Mouse (Mus musculus): Measurements from ENCODE around the gene Nfxl1.
"Not testable (repeated sequence)": the region's sequence is repeated elsewhere in the genome, so short reads cannot be mapped to it uniquely, and the experiment has no call there.

Gene Nfxl1

GRCm38 (mm10) chr5:72559544-72560049, at the start of gene Nfxl1:
Gene Nfxl1, minus strand, starts transcription at chr5:72559684.
- peak; percentile 94 for DNase-seq (ENCODE audit: extremely low read depth, low read depth)

GRCm38 (mm10) chr5:72603138-72603537, 43.7 kb upstream of the Nfxl1 start:
- DNase-seq (ENCODE audit: extremely low read depth, low read depth) = no peak

GRCm38 (mm10) chr5:72601006-72601405, 41.5 kb upstream of the Nfxl1 start:
- peak; percentile 66 for DNase-seq (ENCODE audit: extremely low read depth, low read depth)

- no peak for DNase-seq (ENCODE audit: extremely low read depth, low read depth)
Measured at GRCm38 (mm10) chr5:72587192-72587681, 27.8 kb upstream of the Nfxl1 start, which contains the start of gene Gm5868. Gene Gm5868, minus strand, starts transcription at chr5:72587551.

- not testable (repeated sequence) for DNase-seq (ENCODE audit: extremely low read depth, low read depth)
Measured at GRCm38 (mm10) chr5:72586667-72587191, 27.2 kb upstream of the Nfxl1 start.

- not testable (repeated sequence) for DNase-seq (ENCODE audit: extremely low read depth, low read depth)
Measured at GRCm38 (mm10) chr5:72586122-72586521, 26.6 kb upstream of the Nfxl1 start.

GRCm38 (mm10) chr5:72580970-72581332, 21.5 kb upstream of the Nfxl1 start, which contains the start of gene Zar1:
Gene Zar1, minus strand, starts transcription at chr5:72581254.
- DNase-seq (ENCODE audit: extremely low read depth, low read depth) = not testable (repeated sequence)

GRCm38 (mm10) chr5:72580088-72580969, 20.8 kb upstream of the Nfxl1 start:
- DNase-seq (ENCODE audit: extremely low read depth, low read depth) = not testable (repeated sequence)

- not testable (repeated sequence) for DNase-seq (ENCODE audit: extremely low read depth, low read depth)
Measured at GRCm38 (mm10) chr5:72579599-72579998, 20.1 kb upstream of the Nfxl1 start.

GRCm38 (mm10) chr5:72565621-72566020, 6.1 kb upstream of the Nfxl1 start:
- DNase-seq (ENCODE audit: extremely low read depth, low read depth) = no peak

- DNase-seq (ENCODE audit: extremely low read depth, low read depth) = not testable (repeated sequence)
Measured at GRCm38 (mm10) chr5:72563183-72563582, 3.7 kb upstream of the Nfxl1 start.

- peak; percentile 45 for DNase-seq (ENCODE audit: extremely low read depth, low read depth)
Measured at GRCm38 (mm10) chr5:72560976-72561628, 1.6 kb upstream of the Nfxl1 start.

GRCm38 (mm10) chr5:72558716-72559526, 563 bp downstream of the Nfxl1 start:
- DNase-seq (ENCODE audit: extremely low read depth, low read depth) = no peak

- DNase-seq (ENCODE audit: extremely low read depth, low read depth) = no peak
Measured at GRCm38 (mm10) chr5:72556245-72556644, 3.2 kb downstream of the Nfxl1 start.

- DNase-seq (ENCODE audit: extremely low read depth, low read depth) = no peak
Measured at GRCm38 (mm10) chr5:72551209-72551608, 8.3 kb downstream of the Nfxl1 start.

GRCm38 (mm10) chr5:72528896-72529295, 30.6 kb downstream of the Nfxl1 start:
- DNase-seq (ENCODE audit: extremely low read depth, low read depth) = no peak

GRCm38 (mm10) chr5:72513808-72514207, 45.7 kb downstream of the Nfxl1 start:
- no peak for DNase-seq (ENCODE audit: extremely low read depth, low read depth)

- DNase-seq (ENCODE audit: extremely low read depth, low read depth) = peak; percentile 19
Measured at GRCm38 (mm10) chr5:72505740-72506139, 53.7 kb downstream of the Nfxl1 start.

GRCm38 (mm10) chr5:72503531-72504523, 55.7 kb downstream of the Nfxl1 start, which contains the start of gene Corin:
Gene Corin, minus strand, starts transcription at chr5:72504473.
- DNase-seq (ENCODE audit: extremely low read depth, low read depth) = no peak

- DNase-seq (ENCODE audit: extremely low read depth, low read depth) = no peak
Measured at GRCm38 (mm10) chr5:72502778-72503177, 56.7 kb downstream of the Nfxl1 start.
